Mouse (Mus musculus): ENCODE results near the gene Hoxb6. TPM values are rescaled to one million over a fixed set of nuclear protein-coding genes. Genes with fewer than 3 reads are reported as not detected.
A peak's percentile ranks its signal among the peaks of the same experiment; 100 is the strongest.

Gene Hoxb6
- polyA plus RNA-seq, 1 experiment from 2014 or later: 66.7 TPM

- H3K4me3 ChIP-seq: peak overlapping the region; percentile 19; the same call in 1 of the 2 replicates
- H3K4me2 ChIP-seq: peak overlapping the region; percentile 60
- H3K9me3 ChIP-seq: no peaks in the 10 kb centered on the region
- peaks cover 21% of the 10 kb centered on the region for H3K27me3 ChIP-seq
- H3K4me1 ChIP-seq (replicated peaks): peaks cover 62% of the 10 kb centered on the region
- no peak for ATAC-seq (ENCODE audit: low FRiP score, low read depth)
- H3K36me3 ChIP-seq: no peaks in the 10 kb centered on the region
- peak overlapping the region; percentile 30 for H3K9ac ChIP-seq
- 4% methylated on average over 21 of the region's 21 CpGs for WGBS
- H3K27ac ChIP-seq (replicated peaks): peak overlapping the region; percentile 97
Observed at GRCm38 (mm10) chr11:96348141-96348928, 56.1 kb downstream of the Hoxb6 start.

- H3K27ac ChIP-seq (replicated peaks): peak overlapping the region; percentile 97
- 0 out of 2 replicates have a peak overlapping the region, but pooled peaks have one; percentile 1 for H3K4me3 ChIP-seq
- 0 out of 2 replicates have a peak overlapping the region, but pooled peaks have one; percentile 30 for H3K9ac ChIP-seq
- peaks cover 58% of the 10 kb centered on the region for H3K4me1 ChIP-seq (replicated peaks)
- ATAC-seq (ENCODE audit: low FRiP score, low read depth): no peak
- 14% methylated on average over 3 of the region's 3 CpGs for WGBS
- H3K36me3 ChIP-seq: no peaks in the 10 kb centered on the region
- H3K27me3 ChIP-seq: peaks cover 18% of the 10 kb centered on the region
- H3K4me2 ChIP-seq: peak overlapping the region; percentile 60
- no peaks in the 10 kb centered on the region for H3K9me3 ChIP-seq
Observed at GRCm38 (mm10) chr11:96348988-96349387, 56.7 kb downstream of the Hoxb6 start.

GRCm38 (mm10) chr11:96349491-96350340 is 57.4 kb downstream of the Hoxb6 start:
- ATAC-seq (ENCODE audit: low FRiP score, low read depth): no peak
- Histone ChIP-seq H3K27ac (replicated peaks) (peak overlapping the region; percentile 97), H3K27me3 (peaks cover 15% of the 10 kb centered on the region), H3K9ac (peak overlapping the region; percentile 19; the same call in 1 of the 2 replicates), H3K4me3 (peak overlapping the region; percentile 1; the same call in 1 of the 2 replicates), H3K4me2 (peak overlapping the region; percentile 60), H3K4me1 (replicated peaks) (peaks cover 50% of the 10 kb centered on the region), H3K9me3 (no peaks in the 10 kb centered on the region), H3K36me3 (no peaks in the 10 kb centered on the region)
- 1% methylated on average over 14 of the region's 14 CpGs for WGBS

- Histone ChIP-seq H3K4me3 (peak within 1 kb of the TSS; percentile 55), H3K4me2 (peak within 1 kb of the TSS; percentile 60), H3K27me3 (peaks cover 13% of the 10 kb centered on the region), H3K4me1 (replicated peaks) (peaks cover 48% of the 10 kb centered on the region), H3K36me3 (no peaks in the 10 kb centered on the region), H3K27ac (replicated peaks) (peak within 1 kb of the TSS; percentile 97), H3K9ac (peak within 1 kb of the TSS; percentile 27; the same call in 1 of the 2 replicates), H3K9me3 (no peaks in the 10 kb centered on the region)
- no peak for ATAC-seq (ENCODE audit: low FRiP score, low read depth)
- 3% methylated on average over 2 of the region's 2 CpGs for WGBS
Observed at GRCm38 (mm10) chr11:96350341-96350624, 58.0 kb downstream of the Hoxb6 start, which contains the start of gene Hoxb2. Gene Hoxb2 (plus strand): TSS chr11:96350525.

- peaks cover 12% of the 10 kb centered on the region for H3K27me3 ChIP-seq
Observed at GRCm38 (mm10) chr11:96350791-96351190, 58.5 kb downstream of the Hoxb6 start.

More at GRCm38 (mm10) chr11:96350791-96351190, 58.5 kb downstream of the Hoxb6 start:
- no peak for ATAC-seq (ENCODE audit: low FRiP score, low read depth)
- Histone ChIP-seq H3K36me3 (no peaks in the 10 kb centered on the region), H3K9ac (no peak overlapping the region), H3K4me2 (peak overlapping the region; percentile 60), H3K4me1 (replicated peaks) (peaks cover 45% of the 10 kb centered on the region), H3K4me3 (no peak overlapping the region), H3K27ac (replicated peaks) (peak overlapping the region; percentile 97), H3K9me3 (no peaks in the 10 kb centered on the region)
- 11% methylated on average over 2 of the region's 2 CpGs for whole genome bisulfite sequencing

MicroRNA genes within 50 kb of the gene (microRNA counts, 519-probe panel; counts per million panel counts)
- 4,252 counts per million, percentile 87 among the panel's probes with 10 or more counts for microRNA mmu-miR-10a
- microRNA mmu-miR-196a: not detected

Small RNAs within 50 kb of the gene (microRNA-seq; reads per million reads assigned to microRNA genes)
- 86,323 reads per million, percentile 100 among the genes with 10 or more reads in this experiment for gene Mir10a
- not detected for gene Mir196a-1

Other genes starting within 250 kb of the Hoxb6 start
- 40.0 and 40.1 TPM in 2 replicates for gene Ube2z, start 227.1 kb upstream of the Hoxb6 start, polyA plus RNA-seq (2015; fragmentation: Nextera tagmentation; extraction: Ambion mirVana)
- 772 and 777 TPM in 2 replicates for gene Atp5g1, start 216.8 kb upstream of the Hoxb6 start, polyA plus RNA-seq (2015; fragmentation: Nextera tagmentation; extraction: Ambion mirVana)
- gene Calcoco2, start 180.5 kb upstream of the Hoxb6 start, polyA plus RNA-seq (2015; fragmentation: Nextera tagmentation; extraction: Ambion mirVana): 0.09 and 0.10 TPM in 2 replicates
- gene Ttll6, start 158.7 kb upstream of the Hoxb6 start, polyA plus RNA-seq (2015; fragmentation: Nextera tagmentation; extraction: Ambion mirVana): 0.29 and 0.43 TPM in 2 replicates
- not detected in 2 replicates for gene Hoxb13, start 98.2 kb upstream of the Hoxb6 start, polyA plus RNA-seq (2015; fragmentation: Nextera tagmentation; extraction: Ambion mirVana)
- 2.1 and 15.7 TPM in 2 replicates for gene Hoxb9, start 21.0 kb upstream of the Hoxb6 start, polyA plus RNA-seq (2015; fragmentation: Nextera tagmentation; extraction: Ambion mirVana)
- gene Hoxb8, start 10.6 kb upstream of the Hoxb6 start, polyA plus RNA-seq (2015; fragmentation: Nextera tagmentation; extraction: Ambion mirVana): 18.2 and 26.1 TPM in 2 replicates
- gene Hoxb7, start 5.9 kb upstream of the Hoxb6 start, polyA plus RNA-seq (2015; fragmentation: Nextera tagmentation; extraction: Ambion mirVana): 26.5 and 33.6 TPM in 2 replicates
- 115 and 140 TPM in 2 replicates for gene Hoxb5, start 10.9 kb downstream of the Hoxb6 start, polyA plus RNA-seq (2015; fragmentation: Nextera tagmentation; extraction: Ambion mirVana)
- 3.5 and 3.8 TPM in 2 replicates for gene Hoxb4, start 25.8 kb downstream of the Hoxb6 start, polyA plus RNA-seq (2015; fragmentation: Nextera tagmentation; extraction: Ambion mirVana)
- 12.8 and 13.2 TPM in 2 replicates for gene Hoxb3, start 30.9 kb downstream of the Hoxb6 start, polyA plus RNA-seq (2015; fragmentation: Nextera tagmentation; extraction: Ambion mirVana)
- gene Hoxb2, start 58.0 kb downstream of the Hoxb6 start, polyA plus RNA-seq (2015; fragmentation: Nextera tagmentation; extraction: Ambion mirVana): 26.8 and 32.9 TPM in 2 replicates
- gene Hoxb1, start 73.3 kb downstream of the Hoxb6 start, polyA plus RNA-seq (2015; fragmentation: Nextera tagmentation; extraction: Ambion mirVana): 0.30 and 0.52 TPM in 2 replicates
- gene Skap1, start 172.1 kb downstream of the Hoxb6 start, polyA plus RNA-seq (2015; fragmentation: Nextera tagmentation; extraction: Ambion mirVana): 6.1 and 6.5 TPM in 2 replicates